Mouse (Mus musculus): Measurements from ENCODE around the gene Pelo.

GRCm38 (mm10) chr13:115077346-115078134, 12.4 kb downstream of the Pelo start:
- no peak for TF ChIP-seq POLR2AphosphoS2 (IDR thresholded peaks at IDR 0.05; ENCODE audit: insufficient read length, low read depth)
- no peak for TF ChIP-seq TCF3 (IDR thresholded peaks at IDR 0.05; ENCODE audit: insufficient read length, low read depth)
- no peak for TF ChIP-seq POLR2A (IDR thresholded peaks at IDR 0.05; ENCODE audit: insufficient read length, low read depth)
- TF ChIP-seq MAX (IDR thresholded peaks at IDR 0.05; ENCODE audit: low read depth), result no peak
- no peak for TF ChIP-seq TCF12 (IDR thresholded peaks at IDR 0.05; ENCODE audit: insufficient read depth, poor library complexity, severe bottlenecking)
- no peak for TF ChIP-seq CEBPB (IDR thresholded peaks at IDR 0.05; ENCODE audit: insufficient read depth, poor library complexity, severe bottlenecking)
- TF ChIP-seq E2F4 (IDR thresholded peaks at IDR 0.05; ENCODE audit: insufficient read depth), result no peak
